Mouse (Mus musculus): ENCODE results near the gene Olfr49. TPM values are rescaled to one million over a fixed set of nuclear protein-coding genes. Genes with fewer than 3 reads are reported as not detected.

Olfr49 gene
- polyA plus RNA-seq, 1 experiment from 2014 or later = 0.12 TPM

- H3K9me3 ChIP-seq (ENCODE audit: control insufficient read depth, low read length) = no peaks in the 10 kb centered on the region
- no peak overlapping the region for H3K4me2 ChIP-seq (ENCODE audit: low read length)
- no peaks in the 10 kb centered on the region for H3K27me3 ChIP-seq (ENCODE audit: control insufficient read depth, insufficient read depth, low read length)
- no peak for ATAC-seq (ENCODE audit: insufficient number of reproducible peaks, insufficient read depth, low FRiP score, low read depth)
- H3K9ac ChIP-seq (ENCODE audit: low read length) = no peak overlapping the region
- peaks cover 34% of the 10 kb centered on the region for H3K36me3 ChIP-seq (ENCODE audit: control insufficient read depth, insufficient read depth, low read length)
- H3K27ac ChIP-seq (replicated peaks in 1 of 2; ENCODE audit: control insufficient read depth in 1 of 2, insufficient read depth in 1 of 2, low read depth in 2 of 2, low read length in 2 of 2) = no peak overlapping the region
- peaks cover 6 to 26% of the 10 kb centered on the region in 2 experiments for H3K4me1 ChIP-seq (ENCODE audit: control insufficient read depth in 2 of 2, insufficient read depth in 2 of 2, low read length in 2 of 2)
- no peak overlapping the region for H3K4me3 ChIP-seq (ENCODE audit: control insufficient read depth in 1 of 2, insufficient read depth in 1 of 2, low read depth in 1 of 2, low read length in 2 of 2)
- WGBS = 56% methylated on average over 4 of the region's 4 CpGs
These were observed 34.6 kb downstream of the Olfr49 start for GRCm38 (mm10) chr14:54250122-54250521.

GRCm38 (mm10) chr14:54249326-54249725 is 35.4 kb downstream of the Olfr49 start:
- Histone ChIP-seq H3K4me3 (ENCODE audit: control insufficient read depth in 1 of 2, insufficient read depth in 1 of 2, low read depth in 1 of 2, low read length in 2 of 2) (no peak overlapping the region), H3K36me3 (ENCODE audit: control insufficient read depth, insufficient read depth, low read length) (peaks cover 39% of the 10 kb centered on the region), H3K9ac (ENCODE audit: low read length) (no peak overlapping the region), H3K4me1 (ENCODE audit: control insufficient read depth in 2 of 2, insufficient read depth in 2 of 2, low read length in 2 of 2) (peaks cover 6 to 19% of the 10 kb centered on the region in 2 experiments; a peak in 3 of 4 replicates), H3K4me2 (ENCODE audit: low read length) (no peak overlapping the region), H3K27ac (replicated peaks in 1 of 2; ENCODE audit: control insufficient read depth in 1 of 2, insufficient read depth in 1 of 2, low read depth in 2 of 2, low read length in 2 of 2) (no peak overlapping the region), H3K9me3 (ENCODE audit: control insufficient read depth, low read length) (no peaks in the 10 kb centered on the region), H3K27me3 (ENCODE audit: control insufficient read depth, insufficient read depth, low read length) (no peaks in the 10 kb centered on the region)
- 69% methylated on average over 9 of the region's 9 CpGs for WGBS
- ATAC-seq (ENCODE audit: insufficient number of reproducible peaks, insufficient read depth, low FRiP score, low read depth) = no peak

GRCm38 (mm10) chr14:54246232-54246631 is 38.5 kb downstream of the Olfr49 start:
- Histone ChIP-seq H3K27me3 (ENCODE audit: control insufficient read depth, insufficient read depth, low read length) (no peaks in the 10 kb centered on the region), H3K4me3 (ENCODE audit: control insufficient read depth in 1 of 2, insufficient read depth in 1 of 2, low read depth in 1 of 2, low read length in 2 of 2) (no peak overlapping the region), H3K4me2 (ENCODE audit: low read length) (no peak overlapping the region), H3K27ac (replicated peaks in 1 of 2; ENCODE audit: control insufficient read depth in 1 of 2, insufficient read depth in 1 of 2, low read depth in 2 of 2, low read length in 2 of 2) (no peak overlapping the region), H3K9ac (ENCODE audit: low read length) (no peak overlapping the region), H3K36me3 (ENCODE audit: control insufficient read depth, insufficient read depth, low read length) (peaks cover 58% of the 10 kb centered on the region), H3K4me1 (ENCODE audit: control insufficient read depth in 2 of 2, insufficient read depth in 2 of 2, low read length in 2 of 2) (peaks cover 4 to 6% of the 10 kb centered on the region in 2 experiments; a peak in 2 of 4 replicates), H3K9me3 (ENCODE audit: control insufficient read depth, low read length) (no peaks in the 10 kb centered on the region)
- 82% methylated on average over 3 of the region's 3 CpGs for WGBS
- ATAC-seq (ENCODE audit: insufficient number of reproducible peaks, insufficient read depth, low FRiP score, low read depth) = no peak

GRCm38 (mm10) chr14:54244183-54244582 is 40.6 kb downstream of the Olfr49 start:
- Histone ChIP-seq H3K36me3 (ENCODE audit: control insufficient read depth, insufficient read depth, low read length) (peaks cover 77% of the 10 kb centered on the region), H3K9ac (ENCODE audit: low read length) (no peak overlapping the region; the same call in 1 of the 2 replicates), H3K27ac (replicated peaks in 1 of 2; ENCODE audit: control insufficient read depth in 1 of 2, insufficient read depth in 1 of 2, low read depth in 2 of 2, low read length in 2 of 2) (peak overlapping the region; percentile 17 to 63; a peak in 2 of 4 replicates), H3K4me1 (ENCODE audit: control insufficient read depth in 2 of 2, insufficient read depth in 2 of 2, low read length in 2 of 2) (peaks cover 3 to 7% of the 10 kb centered on the region in 2 experiments; a peak in 1 of 4 replicates), H3K9me3 (ENCODE audit: control insufficient read depth, low read length) (no peaks in the 10 kb centered on the region), H3K4me3 (ENCODE audit: control insufficient read depth in 1 of 2, insufficient read depth in 1 of 2, low read depth in 1 of 2, low read length in 2 of 2) (no peak overlapping the region), H3K4me2 (ENCODE audit: low read length) (no peak overlapping the region), H3K27me3 (ENCODE audit: control insufficient read depth, insufficient read depth, low read length) (no peaks in the 10 kb centered on the region)
- no peak for ATAC-seq (ENCODE audit: insufficient number of reproducible peaks, insufficient read depth, low FRiP score, low read depth)
- 53% methylated on average over 3 of the region's 3 CpGs for WGBS

- H3K4me3 ChIP-seq (ENCODE audit: control insufficient read depth in 1 of 2, insufficient read depth in 1 of 2, low read depth in 1 of 2, low read length in 2 of 2) = no peak overlapping the region
- peaks cover 3 to 4% of the 10 kb centered on the region in 2 experiments; a peak in 1 of 4 replicates for H3K4me1 ChIP-seq (ENCODE audit: control insufficient read depth in 2 of 2, insufficient read depth in 2 of 2, low read length in 2 of 2)
- peak overlapping the region; percentile 49 to 66 for H3K27ac ChIP-seq (replicated peaks in 1 of 2; ENCODE audit: control insufficient read depth in 1 of 2, insufficient read depth in 1 of 2, low read depth in 2 of 2, low read length in 2 of 2)
- no peaks in the 10 kb centered on the region for H3K9me3 ChIP-seq (ENCODE audit: control insufficient read depth, low read length)
- no peaks in the 10 kb centered on the region for H3K27me3 ChIP-seq (ENCODE audit: control insufficient read depth, insufficient read depth, low read length)
- H3K4me2 ChIP-seq (ENCODE audit: low read length) = no peak overlapping the region
- 0 out of 2 replicates have a peak overlapping the region, but pooled peaks have one; percentile 2 for H3K9ac ChIP-seq (ENCODE audit: low read length)
- whole genome bisulfite sequencing = 52% methylated on average over 5 of the region's 5 CpGs
- H3K36me3 ChIP-seq (ENCODE audit: control insufficient read depth, insufficient read depth, low read length) = peaks cover 57% of the 10 kb centered on the region
- no peak for ATAC-seq (ENCODE audit: insufficient number of reproducible peaks, insufficient read depth, low FRiP score, low read depth)
These were observed 44.2 kb downstream of the Olfr49 start for GRCm38 (mm10) chr14:54240542-54240941.

GRCm38 (mm10) chr14:54239002-54239736 is 45.6 kb downstream of the Olfr49 start:
- no peak overlapping the region for H3K4me2 ChIP-seq (ENCODE audit: low read length)
- peaks cover 12 to 13% of the 10 kb centered on the region in 2 experiments for H3K4me1 ChIP-seq (ENCODE audit: control insufficient read depth in 2 of 2, insufficient read depth in 2 of 2, low read length in 2 of 2)
- 0 out of 2 replicates have a peak, but pooled peaks have one; percentile 11 for ATAC-seq (ENCODE audit: insufficient number of reproducible peaks, insufficient read depth, low FRiP score, low read depth)
- no peaks in the 10 kb centered on the region for H3K27me3 ChIP-seq (ENCODE audit: control insufficient read depth, insufficient read depth, low read length)
- H3K36me3 ChIP-seq (ENCODE audit: control insufficient read depth, insufficient read depth, low read length) = peaks cover 59% of the 10 kb centered on the region
- no peak overlapping the region for H3K27ac ChIP-seq (replicated peaks in 1 of 2; ENCODE audit: control insufficient read depth in 1 of 2, insufficient read depth in 1 of 2, low read depth in 2 of 2, low read length in 2 of 2)
- H3K4me3 ChIP-seq (ENCODE audit: control insufficient read depth in 1 of 2, insufficient read depth in 1 of 2, low read depth in 1 of 2, low read length in 2 of 2) = no peak overlapping the region
- 14% methylated on average over 7 of the region's 7 CpGs for WGBS
- no peaks in the 10 kb centered on the region for H3K9me3 ChIP-seq (ENCODE audit: control insufficient read depth, low read length)
- H3K9ac ChIP-seq (ENCODE audit: low read length) = no peak overlapping the region

- 87% methylated on average over 5 of the region's 5 CpGs for WGBS
- Histone ChIP-seq H3K4me1 (ENCODE audit: control insufficient read depth in 2 of 2, insufficient read depth in 2 of 2, low read length in 2 of 2) (peaks cover 27 to 34% of the 10 kb centered on the region in 2 experiments), H3K9me3 (ENCODE audit: control insufficient read depth, low read length) (no peaks in the 10 kb centered on the region), H3K36me3 (ENCODE audit: control insufficient read depth, insufficient read depth, low read length) (peaks cover 46% of the 10 kb centered on the region), H3K4me2 (ENCODE audit: low read length) (no peak overlapping the region), H3K9ac (ENCODE audit: low read length) (no peak overlapping the region), H3K27ac (replicated peaks in 1 of 2; ENCODE audit: control insufficient read depth in 1 of 2, insufficient read depth in 1 of 2, low read depth in 2 of 2, low read length in 2 of 2) (no peak overlapping the region), H3K4me3 (ENCODE audit: control insufficient read depth in 1 of 2, insufficient read depth in 1 of 2, low read depth in 1 of 2, low read length in 2 of 2) (no peak overlapping the region), H3K27me3 (ENCODE audit: control insufficient read depth, insufficient read depth, low read length) (no peaks in the 10 kb centered on the region)
- no peak for ATAC-seq (ENCODE audit: insufficient number of reproducible peaks, insufficient read depth, low FRiP score, low read depth)
These were observed 47.9 kb downstream of the Olfr49 start for GRCm38 (mm10) chr14:54236881-54237280.
